Mouse (Mus musculus) thymus, postnatal 0 days (tissue): ENCODE measurements at regions not wholly inside any gene's neighbourhood (a gene's known extent, or its start where the extent isn't known, plus 50 kb on each side); places are given as distances from the start of the nearest gene placed in this dataset.
A peak's percentile ranks its signal among the peaks of the same experiment; 100 is the strongest.

Experiments used
- DNase-seq: peaks from one replicate; pipeline ENCODE4 v3.0.0-alpha.2; 2015; ENCODE audit warnings: low spot score

DNA sequence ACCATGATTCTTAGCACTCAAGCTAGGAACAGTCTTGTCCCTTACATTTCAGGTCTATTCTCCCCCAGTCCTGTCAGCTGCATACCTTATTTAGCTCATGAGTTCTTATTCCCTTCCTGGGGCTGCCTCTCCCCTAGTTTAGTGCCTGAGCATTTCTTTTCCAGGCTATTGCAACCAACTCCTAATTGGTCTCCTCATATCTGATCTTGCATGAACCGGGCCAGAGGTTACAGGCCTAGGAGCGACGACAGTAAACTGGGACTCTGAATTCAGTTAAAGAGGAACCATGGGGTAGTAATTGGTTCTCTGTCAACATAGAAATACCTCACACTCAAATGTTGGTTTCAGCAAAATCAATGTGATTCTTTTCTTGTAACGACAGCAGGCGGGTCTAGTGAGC lies 195.9 kb downstream of the Kit start:
- no peak for DNase-seq

DNA sequence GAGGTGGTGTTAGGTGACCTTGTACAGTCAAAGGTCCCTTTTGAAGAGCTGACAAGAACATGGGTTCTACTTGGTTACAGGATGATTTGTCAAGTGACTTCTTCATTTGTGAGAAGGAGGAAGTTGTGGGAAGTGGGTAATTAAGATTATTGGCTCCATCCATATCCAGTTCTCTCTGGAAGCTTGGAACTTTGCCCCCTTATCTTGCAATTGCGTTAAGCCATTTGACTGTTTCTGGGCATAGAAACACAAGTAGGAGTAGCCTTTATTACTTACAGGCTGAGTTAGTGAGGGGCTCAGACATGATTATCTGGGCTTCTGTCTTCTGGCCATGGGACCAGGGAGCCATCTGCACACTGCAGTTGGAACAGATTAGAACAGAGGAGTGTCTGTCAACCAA lies 192.5 kb downstream of the Kit start:
- no peak for DNase-seq

DNA sequence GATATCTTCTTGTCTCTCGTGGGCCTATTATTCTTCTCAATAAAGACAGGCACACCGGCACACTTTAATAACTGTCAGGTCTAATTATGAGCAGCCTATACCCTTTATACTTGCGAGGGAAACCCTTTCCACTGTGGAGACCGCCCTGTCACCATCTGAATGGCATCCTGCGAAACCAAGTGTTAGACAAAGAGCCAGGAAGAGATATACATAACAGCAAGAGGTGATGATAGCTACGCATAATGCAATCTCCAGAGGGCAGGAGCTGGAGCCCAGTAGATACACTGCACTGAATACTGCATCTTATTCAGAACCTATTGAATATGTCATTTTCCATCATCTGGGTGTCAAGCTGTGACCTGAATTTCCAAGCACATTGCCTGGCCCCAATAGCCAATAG lies 187.7 kb downstream of the Kit start:
- no peak for DNase-seq

DNA sequence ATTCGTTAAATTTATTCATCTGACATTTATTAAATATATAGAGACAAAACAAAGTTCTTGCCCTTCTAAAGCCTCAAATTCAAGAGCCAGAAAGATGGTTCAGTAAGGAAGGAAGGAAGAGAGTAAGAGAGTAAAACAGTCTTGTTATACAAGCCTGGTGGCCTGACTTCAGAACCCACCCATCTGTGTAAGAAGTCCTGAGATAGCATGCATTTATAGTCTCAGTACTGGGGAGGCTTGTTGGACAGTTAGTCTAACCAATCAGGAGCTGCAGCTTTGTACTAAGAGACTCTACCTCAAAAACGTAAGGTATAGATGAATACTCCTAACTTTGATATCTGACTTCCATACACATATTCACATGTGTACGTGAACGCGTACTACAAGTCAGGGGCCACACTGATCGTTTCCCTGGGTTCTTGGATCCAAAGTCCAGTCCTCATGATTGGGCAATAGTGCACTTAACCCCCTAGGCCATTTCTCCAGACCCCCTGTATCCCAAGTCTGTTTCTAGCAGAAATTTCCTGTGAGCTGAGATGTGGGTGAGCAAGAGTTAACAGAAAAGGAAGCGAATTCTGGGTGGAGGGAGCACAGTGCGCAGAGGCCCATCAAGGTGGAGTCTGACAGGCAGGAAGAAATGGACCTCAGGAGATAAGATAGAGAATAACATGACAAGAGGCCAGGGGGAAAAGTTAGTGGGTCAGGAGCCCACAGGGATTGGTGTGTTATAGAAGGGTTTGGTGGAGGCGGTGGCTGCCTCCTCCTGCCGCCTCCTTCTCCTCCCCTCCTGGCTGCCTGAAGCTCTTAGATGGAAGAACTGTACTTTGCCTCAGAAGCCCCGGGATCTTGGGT lies 187.0 kb downstream of the Kit start:
- no peak for DNase-seq

DNA sequence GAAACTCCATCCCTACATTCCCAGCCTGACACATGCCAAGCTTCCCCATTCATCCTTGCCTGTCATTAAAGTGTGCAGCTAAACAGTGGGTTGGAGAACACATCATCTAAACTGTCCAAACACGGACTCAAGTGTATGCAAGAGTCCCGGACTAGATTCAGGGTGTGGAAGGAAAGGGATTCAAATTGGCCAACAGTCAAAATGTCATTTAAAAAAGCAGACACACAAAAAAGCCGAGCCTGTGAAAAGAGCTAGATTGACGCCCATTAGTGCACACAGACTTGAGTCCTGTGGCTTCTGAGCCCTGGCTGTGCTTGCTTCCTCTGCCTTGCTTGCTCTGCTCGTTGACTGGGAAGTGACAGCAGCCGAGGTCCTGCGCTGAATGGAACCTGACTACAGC lies 181.5 kb downstream of the Kit start:
- no peak for DNase-seq

DNA sequence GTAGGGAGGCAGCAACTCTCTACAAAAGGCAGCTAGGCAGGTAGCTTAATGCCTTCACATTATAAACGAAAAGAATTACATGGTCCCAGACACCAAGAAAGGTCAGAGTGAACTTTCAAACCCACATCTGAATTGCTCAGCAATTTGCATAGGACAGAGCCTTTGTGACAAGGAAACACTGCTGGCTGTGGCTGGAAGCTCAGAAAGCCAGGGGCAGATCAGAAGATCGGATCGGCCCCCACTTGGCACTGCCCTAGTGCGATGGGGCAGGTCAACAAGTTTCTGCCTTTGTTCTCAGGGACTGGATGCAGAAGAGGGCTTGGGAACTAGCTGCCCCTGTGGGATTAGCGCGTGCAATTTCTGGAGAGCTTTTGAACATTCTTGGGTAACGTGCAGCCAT lies 179.6 kb downstream of the Kit start:
- DNase-seq, result no peak

DNA sequence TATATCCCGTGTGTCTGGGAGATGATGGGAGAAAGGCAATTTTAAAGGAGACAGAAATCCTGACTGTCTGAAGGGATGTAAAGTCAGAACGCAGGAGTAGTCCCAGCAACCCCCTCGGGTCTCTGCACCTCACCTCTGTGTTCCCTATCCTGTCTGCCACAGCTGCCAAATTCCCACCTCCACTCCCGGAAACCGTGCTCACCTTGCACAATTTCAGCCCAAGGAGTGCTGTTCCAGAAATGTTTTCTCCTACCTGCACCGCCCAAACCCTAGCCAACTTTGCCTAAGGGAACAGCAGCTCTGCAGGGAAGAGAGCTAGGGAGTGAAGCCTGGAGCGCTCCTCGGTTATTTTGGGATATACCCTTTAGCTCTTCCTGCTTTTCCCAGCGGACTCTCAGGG lies 170.6 kb downstream of the Kit start:
- DNase-seq, result no peak

DNA sequence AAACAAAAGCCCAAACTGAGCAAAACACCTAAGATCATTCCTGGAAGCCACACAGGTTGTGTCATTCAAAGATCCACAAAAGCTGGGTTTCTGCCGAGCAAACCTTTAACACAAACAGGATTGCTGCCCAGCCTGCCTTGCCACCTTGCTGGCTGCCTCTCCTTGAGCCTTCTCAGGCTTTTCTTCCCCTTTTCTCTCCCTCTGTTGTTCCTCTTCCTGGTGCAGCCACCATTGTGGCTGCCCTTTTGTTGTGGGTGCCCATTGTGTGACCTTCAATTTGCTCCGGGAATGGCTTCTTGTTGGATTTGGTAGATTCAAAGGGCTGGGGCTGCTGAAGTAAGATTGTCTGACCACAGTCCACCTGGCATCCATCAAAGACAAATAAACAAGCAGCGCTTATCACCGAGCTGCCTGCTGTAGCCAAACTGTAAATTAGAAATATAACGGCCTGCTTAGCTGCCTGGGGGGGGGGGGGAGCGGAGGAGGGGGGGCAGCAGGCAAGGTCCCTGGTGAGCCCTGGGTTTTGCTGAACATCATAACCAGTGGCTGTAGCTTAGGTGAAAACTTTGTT lies 169.8 kb downstream of the Kit start:
- no peak for DNase-seq

DNA sequence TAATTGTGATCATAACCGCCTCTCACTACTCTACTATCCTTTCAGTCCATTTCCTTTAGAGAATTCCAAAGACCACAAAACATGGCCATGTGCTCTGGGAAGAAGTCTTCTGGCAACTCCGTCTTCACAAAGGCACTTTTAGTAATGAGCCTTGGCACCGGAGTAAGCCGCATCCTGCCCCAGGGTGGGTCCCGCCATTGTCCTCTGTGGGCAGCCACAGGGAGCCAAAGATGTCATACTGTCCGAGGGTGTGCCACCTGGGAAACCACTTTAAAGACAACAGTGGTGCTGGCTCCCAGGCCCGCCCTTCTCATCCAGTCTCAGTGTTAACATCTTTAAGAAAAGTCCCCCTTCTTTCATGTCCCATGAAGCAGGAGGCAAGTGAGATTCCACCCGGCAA lies 164.6 kb downstream of the Kit start:
- no peak for DNase-seq

DNA sequence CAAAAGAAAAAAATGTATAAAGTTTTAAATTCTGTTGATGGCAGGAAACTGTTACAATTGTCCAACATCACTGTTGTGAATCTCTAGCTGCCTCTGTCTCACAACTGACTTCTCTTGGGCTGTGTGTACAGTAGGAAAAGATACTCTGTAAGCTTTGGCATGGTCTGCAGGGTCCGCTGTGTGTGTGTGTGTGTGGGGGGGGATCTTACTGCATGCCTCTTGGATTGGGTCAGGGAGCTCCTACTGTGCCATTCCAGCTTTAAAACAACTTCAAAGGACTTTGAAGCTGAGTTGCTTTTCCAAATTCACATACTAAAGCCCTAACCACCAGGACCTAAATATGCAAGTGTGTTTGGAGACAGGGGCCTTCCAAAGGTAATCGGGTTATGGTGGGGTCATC lies 163.7 kb downstream of the Kit start:
- DNase-seq, result no peak

DNA sequence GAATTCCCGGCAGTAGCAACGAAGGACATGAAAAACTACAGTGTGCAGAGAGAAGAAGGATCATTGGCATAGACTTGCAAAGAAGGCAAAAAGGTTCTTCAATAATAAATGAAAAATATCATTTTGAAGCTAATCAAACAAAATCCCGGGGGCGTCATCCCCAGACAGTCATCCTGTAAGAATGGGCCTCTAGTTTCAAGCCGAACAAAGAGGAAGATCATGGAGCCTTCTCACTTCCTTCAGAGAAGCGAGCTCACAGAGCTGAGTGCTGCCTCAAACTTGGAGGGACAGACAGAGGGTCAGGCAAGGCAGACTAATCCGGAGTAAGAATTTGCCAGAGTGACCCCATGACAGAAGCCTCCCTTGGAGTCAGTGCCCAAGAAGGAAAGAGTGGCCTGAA lies 163.0 kb downstream of the Kit start:
- DNase-seq, result no peak

DNA sequence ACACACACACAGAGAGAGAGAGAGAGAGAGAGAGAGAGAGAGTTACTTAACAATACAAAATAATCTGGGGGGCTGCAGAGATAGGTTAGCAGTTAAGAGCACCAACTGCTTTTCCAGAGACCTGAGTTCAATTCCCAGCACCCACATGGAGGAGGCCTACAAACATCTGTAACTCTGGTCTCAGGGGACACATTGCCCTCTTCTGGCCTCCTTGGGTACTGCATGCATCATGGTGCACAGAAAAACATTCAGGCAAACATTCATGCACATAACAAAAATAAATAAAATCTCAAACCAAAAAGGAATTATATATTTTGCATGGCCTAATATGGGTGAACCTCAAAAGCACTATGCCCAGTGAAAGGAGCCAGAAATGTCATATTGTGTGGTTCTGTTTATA lies 161.6 kb downstream of the Kit start:
- DNase-seq, result peak; percentile 30

DNA sequence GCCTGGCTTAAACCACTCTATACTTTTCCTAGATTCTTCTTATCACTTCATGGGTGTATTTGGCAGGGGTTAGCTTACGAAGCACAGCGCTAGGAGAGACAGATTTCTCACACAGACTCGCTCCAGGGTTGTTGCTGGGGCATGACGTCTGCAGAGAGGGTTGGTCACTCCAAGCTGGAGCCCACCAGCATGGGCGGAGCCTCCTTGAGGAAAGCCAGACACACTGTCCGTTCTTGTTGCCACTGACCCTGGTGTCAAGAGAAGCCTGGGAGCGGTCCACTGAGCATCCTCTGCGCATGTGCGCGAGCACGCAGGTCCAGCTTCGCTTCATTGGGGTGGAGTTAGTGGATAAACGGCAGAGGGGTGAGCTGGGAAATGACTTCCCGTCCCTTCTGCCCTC lies 159.8 kb downstream of the Kit start:
- DNase-seq, result no peak

DNA sequence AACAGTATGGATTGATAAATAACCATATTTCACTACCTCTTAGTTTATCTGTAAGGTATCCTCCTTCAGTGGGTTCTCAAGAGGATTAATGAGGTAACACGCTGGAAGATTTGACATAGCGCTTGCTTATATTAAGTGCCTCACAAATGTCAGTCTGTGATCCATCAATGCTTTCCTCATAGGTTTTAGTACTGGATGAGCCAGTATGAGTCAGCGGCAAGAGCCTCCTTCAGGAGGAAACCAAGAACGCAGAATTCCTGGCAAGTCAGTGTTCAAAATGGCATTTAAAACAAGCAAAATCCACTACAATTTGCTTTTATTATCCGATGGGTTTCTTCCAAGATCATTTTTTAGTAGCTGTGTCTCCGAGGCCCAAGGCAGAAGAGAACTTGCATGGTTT lies 159.3 kb downstream of the Kit start:
- no peak for DNase-seq

DNA sequence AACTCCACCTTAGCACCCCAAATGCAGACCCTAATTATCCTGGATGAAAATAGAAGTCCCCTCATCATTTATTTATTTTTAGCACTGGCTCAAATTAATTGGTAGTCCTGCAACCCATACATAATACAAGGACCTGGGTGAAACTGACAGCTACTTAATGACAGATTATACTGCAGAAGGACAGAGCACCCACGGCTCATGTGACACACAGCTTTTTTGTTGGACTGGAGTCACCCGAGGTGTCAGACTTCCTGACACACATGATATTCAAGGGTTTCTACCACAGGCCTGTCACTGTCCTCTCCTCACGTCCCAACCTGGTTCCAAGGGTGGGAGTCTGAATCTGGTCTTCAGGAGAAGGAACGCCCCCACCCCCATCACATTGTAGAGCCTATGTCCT lies 156.5 kb downstream of the Kit start:
- peak; percentile 12 for DNase-seq

DNA sequence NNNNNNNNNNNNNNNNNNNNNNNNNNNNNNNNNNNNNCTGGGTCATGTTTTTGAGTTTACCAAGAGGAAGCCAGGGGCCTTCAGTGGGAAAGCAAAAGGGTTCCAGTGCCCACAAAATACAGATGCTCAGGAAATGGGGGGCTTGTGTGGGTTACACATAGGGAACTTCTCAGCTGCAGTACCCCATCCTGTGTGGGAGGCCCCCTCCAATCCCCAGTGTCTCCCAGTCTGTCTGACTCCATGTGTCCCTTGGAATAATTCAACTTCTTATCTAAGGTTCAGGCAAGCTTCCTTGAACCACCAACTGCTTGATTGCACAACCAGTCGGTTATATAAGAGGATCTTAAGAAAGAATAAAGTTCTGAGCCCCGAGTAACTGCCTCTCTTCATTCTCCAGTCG lies 156.0 kb downstream of the Kit start:
- DNase-seq, result peak; percentile 80

DNA sequence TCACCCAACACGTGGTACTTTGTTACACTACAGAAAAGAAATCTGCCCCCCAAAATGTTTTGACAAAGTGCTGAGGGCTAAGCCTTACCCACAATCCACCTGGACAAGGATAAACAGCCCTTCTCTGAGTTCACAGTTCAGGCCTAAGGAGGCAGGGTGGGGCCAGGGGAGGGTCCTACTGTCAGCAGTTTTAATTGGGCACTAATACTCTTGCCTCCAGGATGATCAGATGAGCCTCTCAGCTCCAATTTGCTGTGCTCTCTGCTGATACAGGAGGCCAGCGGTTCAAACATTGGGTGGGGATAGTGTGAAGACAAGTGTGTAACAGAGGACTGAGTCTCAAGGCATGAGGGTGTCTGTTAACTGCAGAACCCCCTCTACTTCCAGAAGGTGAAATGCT lies 146.6 kb downstream of the Kit start:
- DNase-seq, result no peak

DNA sequence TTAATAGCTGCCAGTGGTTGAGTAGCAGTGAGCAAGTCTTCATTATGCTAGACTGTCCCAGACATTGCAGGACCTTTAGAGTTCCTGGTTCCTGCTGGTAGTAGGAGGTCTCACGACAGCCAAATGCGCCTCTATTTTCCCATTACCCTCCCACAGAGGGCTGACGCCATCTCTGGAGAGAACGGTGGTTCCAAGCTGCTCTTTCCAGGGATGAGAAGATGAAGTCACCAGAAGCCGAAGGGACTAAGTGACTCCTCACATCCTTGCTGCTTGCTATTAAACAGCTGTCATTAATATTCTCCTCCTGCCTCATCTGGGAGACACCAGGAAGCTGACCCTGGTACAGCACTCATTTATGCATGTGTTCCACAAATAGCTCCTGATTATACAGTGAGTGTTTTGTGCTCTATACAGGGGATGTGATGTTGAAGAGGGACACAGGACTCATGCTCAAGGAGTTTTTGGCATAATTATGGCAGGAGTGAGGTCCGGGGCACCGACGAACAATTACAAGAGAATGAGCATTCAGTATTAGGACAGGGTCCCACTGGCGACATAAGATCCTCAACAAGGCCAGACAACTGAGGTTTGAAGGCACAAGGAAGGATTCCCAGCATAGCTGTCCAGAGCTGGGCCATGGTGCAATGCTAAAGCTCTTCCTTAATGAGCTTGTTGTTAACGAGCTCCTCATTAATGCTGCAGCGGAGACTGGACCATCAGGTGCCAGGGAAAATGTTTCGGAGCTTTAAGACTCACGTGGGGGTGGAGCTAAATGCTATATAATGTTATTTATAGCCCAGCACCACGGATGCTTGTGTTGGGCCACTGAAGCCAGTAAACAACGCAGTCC lies 145.6 kb downstream of the Kit start:
- DNase-seq, result no peak

DNA sequence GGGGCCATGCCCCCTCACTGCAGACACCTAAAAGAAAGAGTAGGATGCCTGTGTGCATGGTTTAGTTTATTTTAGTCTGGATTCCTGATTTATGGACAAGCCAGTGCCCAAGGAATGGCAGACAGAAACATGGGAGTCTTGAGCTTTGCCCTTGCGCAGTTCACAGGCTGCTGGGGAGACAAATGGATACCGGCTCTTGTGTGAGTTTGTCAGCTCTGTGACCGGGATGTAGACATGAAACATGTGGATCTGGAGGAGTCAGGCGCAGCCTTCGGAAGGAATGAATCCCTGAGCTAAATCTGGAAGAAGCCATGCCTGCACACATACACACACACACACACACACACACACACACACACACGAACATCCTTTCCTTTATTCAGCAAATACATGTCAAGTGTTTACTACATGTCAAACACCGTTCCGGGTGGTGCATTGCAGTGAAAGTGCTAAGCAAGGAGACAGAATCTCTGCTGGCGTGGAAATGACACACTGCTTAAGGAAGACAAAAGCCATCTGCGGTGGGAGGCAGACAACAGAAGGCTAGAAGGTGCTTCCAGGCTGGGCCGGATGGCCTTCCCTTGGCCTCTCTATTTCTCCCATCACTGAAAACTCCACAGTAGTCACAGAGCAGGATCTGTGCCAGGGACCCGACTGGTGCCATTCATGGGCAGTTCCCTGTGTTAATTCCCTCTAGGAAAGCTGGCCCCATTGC lies 144.0 kb downstream of the Kit start:
- no peak for DNase-seq
